Mouse (Mus musculus) kidney, adult 11 months (tissue): ENCODE results near the gene Nrg4.

Experiments
- DNase-seq: peaks from one replicate; pipeline ENCODE4 v3.0.0; 2022

Nrg4 gene

DNA sequence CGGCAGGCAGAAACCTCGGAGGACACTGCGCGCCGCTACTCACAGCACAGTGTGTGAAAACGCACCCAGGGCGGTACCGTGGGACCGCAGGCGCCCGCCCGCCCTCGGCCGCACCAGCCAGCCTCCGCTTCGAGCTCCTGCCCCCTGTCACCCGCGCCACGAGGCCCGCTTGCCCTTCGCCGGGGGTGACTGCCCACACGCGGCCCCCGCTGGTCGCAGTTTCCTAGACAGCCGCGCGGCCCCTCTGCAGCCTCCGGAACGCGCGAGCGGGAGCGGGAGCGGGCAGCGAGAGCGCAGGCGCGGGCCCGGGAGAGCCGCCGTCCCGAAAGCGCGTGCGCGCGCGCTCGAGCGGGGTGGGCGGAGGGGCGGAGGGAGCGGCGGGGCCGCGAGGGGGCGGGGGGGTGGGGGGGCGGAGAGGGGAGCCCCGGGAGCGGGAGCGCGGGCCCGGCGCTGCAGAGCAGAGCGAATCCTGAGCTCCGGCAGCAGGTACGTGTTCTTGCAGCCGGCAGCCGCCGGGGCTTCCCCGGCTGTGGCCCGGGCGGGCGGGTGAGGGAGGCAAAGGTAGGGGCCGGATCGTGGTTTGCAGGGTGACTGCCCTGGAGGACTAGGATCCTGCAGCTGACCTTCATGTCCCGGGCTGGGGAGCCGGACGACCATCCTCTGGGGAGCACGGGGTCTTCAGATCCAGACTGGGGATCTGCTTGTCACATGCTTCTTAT, at the start of gene Nrg4, which contains the start of gene Tmem266:
TSS of gene Nrg4 (minus strand) at position 330 of the 719 bp plus-strand sequence.
TSS of gene Tmem266 (plus strand) at position 399 of the 719 bp plus-strand sequence.
- peak; percentile 63 for DNase-seq

DNA sequence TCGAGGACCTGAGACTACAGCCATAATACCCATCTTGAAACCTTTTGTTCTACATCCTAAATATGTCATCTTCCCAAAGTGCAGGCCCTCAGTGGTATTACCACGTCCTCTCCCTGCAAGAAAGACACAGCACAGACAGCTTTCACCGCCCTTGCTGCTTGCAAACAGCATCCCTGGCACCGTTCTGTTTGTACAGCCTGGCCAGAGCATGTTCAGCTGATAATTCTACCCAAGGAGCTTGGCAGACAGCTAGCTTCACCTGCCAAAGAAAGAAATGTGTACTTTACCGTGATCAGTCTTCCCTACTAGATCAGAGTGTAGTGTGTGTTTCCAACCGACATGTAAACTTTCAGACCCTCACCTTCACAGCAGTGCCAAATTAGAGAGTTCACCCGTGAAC, 45.3 kb upstream of the Nrg4 start:
- DNase-seq, result no peak

DNA sequence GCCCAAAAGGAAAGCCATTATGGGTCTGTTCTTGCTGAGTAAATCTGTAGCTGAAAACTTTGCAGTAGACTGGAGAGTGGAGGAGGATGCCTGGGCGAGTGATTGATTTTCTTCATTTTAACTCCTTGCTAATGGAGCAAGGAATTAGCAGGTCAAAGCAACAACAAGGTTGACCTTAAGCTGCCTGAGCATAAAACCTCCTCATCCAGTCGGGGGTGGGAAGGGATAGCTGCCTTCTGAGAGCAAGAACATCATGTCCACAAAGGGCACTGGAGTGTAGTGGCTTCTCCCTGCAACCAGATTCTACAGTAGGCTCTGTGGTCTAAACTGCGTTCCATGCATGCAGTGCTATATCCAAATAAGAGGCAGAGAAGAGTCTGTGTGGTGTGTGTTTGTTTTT, 41.4 kb upstream of the Nrg4 start:
- DNase-seq, result no peak

DNA sequence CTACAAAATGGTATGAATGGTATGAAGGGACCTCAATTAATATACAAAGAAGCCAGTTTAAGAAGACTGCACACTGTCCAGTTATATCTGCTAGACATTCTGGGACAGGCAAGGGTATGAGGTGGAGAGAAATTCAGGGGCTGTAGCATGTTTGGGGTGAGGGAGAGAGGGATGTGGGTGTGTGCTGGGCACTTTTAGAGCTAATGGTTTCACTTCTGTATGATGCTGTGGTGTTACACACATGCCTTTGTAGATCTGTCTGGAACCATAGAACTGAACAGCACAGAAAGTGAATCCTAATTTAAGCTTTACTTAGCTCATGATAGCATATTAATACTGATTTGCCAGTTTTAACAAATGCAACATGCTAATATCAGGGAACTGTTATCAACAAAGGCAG, 37.1 kb upstream of the Nrg4 start:
- DNase-seq, result no peak

DNA sequence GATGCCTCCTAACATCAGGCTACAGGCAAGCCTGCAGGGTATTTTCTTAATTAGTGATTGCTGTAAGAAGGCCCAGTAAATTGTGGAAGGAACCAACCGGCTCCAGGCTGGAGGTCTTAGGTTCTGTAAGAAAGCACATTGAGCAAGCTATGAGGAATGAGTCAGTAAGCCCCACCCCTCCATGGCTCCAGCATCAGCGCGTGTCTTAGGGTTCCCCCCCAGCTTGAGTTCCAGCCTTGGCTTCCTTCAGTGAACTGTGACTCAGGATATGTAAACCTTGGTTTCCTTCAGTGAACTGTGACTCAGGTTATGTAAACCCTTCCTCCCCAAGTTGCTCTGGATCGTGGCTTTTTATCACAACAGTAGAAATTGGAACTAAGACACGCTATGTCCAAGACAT, 35.3 kb upstream of the Nrg4 start:
- no peak for DNase-seq

DNA sequence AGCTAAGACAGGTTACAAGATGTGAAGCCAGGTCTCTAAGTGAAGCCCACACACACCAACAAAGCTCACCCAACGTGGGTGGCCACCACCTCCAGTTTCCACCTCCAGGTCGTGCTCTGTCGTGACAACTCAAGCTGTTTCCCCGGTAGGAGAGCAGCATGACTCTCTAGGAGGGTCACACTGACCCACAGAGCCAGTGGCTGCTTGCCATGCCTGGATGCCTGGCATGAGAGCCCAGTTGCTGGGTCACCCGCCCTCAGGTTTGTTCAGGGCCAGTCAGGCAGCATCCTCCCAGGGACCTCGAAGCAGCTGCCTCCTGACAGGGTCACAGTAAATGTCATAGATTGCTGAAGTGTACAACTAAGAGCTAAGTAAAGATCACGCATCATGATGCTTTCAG, 34.2 kb upstream of the Nrg4 start:
- no peak for DNase-seq

DNA sequence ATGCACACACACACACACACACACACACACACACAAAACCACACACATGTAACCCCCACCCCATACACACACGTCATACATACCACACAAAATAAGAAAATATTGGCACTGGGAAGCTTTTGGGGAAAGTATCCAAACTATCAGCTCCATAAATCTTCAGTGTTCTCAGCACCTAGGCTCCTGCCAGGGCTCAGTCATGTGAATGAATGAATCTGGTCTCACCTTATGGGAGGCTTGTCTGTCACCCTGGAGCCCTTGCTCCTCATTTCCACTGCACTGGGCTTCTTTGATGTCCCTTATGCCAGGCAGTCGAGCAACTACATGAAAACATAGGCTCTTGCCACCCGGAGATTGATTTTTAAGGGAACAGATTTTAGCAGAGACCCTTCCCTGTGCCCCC, 33.7 kb upstream of the Nrg4 start:
- DNase-seq, result no peak

DNA sequence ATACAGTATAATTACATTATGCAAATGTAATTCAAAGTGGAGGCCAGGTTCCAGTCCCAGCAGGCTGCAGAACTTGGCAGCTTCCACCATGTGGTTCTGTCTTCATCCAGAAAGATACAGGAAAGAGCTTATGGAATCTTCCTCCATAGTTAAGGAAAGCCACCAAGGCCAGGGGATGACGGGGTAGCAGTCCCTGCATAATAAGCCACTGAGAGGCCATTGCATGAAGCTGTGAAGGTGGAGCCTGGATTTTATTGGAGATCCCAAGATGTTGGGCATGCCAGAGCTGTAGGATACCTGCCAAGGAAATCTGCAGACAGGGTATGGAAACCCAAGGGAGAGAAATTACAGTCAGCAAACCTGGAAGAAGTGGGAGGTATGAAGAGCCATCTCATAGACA, 30.5 kb upstream of the Nrg4 start:
- DNase-seq, result no peak

DNA sequence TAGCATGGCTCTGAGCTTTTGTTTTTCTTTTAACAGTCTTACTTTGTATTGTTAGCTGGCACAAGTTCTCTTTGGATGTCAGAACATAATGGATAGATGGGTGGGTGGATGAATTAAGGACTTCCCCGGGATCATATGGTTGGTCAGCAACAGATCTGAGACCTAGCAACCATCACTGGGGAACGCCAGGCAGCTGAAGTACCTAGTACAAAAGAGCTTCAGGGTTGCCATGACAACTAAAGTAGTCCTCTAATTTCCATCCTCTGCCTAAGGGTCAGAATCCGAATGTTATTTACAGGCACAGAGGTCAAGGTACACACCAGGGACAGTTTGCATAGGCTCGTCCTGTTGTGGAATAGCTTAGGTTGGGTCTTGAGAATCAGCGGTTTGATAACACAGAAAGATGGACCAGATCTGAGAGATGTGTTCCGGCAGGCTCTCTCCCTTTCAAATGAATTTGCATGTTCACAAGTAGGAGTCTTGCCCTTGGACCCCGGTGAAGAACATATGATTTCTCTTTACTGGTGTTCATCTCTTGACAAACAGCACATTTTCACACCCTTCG, 28.7 kb upstream of the Nrg4 start:
- DNase-seq, result no peak

DNA sequence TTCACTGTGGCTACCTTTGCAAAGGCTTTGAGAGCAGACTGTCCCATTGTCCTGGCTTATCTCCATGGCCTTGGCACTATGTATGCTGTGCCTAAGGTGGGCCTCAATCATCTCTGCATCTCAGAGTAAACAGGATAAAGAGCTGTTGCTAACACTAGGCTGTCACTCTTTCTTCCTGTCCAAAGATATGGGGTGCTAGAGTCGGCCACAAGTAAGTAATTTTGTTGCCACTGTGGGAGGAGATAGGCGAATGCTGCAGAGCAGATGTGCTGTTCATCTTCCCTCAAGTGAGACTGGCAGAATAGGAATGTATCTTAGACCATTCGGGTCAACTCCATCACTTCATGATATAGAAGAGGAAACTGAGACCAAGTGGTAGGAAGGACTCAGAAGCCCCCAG, 28.0 kb upstream of the Nrg4 start:
- DNase-seq, result no peak

DNA sequence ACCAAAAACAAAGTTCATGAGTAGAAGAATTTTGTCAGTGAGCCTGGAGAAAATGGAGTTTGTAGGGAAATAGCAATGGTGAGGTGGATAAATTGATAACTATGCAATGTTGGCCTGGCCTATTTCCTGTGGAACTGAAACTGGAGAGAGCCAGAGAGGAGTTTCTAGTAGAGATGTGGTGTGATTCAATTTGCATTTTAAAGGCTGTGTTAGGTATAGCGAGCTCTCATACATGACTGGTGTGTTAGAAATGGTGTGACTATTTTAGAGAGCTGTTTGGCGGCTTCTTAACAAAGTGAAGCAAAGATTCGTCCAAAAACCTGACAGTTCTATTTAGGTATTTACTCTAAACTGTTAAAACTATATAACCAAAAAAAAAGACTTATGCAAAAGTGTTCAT, 22.0 kb upstream of the Nrg4 start:
- no peak for DNase-seq

DNA sequence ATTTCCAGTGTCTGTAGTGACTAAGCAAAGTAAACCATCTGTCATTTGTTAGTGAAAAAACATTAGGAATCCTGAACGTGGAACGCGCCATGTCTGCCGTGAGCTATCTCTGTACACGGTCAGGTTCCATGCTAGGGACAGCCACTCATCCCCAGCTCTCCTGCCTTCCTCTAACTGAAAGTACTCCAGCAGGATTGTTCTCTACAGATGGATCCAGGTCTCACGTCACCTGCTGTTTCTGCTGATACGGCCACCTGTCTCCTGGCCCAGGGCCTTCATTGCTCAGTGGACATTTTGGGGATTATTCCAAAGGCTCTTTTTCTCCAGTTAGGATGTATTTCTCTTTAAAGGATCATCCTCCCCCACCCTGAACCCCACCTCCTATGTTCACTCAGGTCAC, 18.7 kb upstream of the Nrg4 start:
- DNase-seq, result no peak

DNA sequence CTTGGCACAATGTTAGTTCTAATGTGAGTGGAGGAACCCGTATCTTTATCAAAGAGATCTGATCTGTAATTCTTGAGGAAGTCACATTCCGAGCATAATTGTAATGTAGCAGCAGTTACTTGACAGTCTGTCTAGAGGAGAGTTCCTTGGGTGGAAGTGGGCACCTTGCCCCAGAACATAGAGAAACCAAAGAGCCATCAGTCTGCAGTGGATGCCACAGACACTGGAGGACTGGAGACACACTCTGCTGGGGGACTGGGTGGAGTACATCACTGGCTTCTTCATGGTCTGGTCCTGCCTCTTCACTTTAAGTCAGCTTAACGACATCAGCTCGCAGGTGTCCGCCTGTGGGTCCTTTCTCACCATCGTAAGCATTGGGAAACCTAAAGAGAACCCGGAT, 17.5 kb upstream of the Nrg4 start:
- no peak for DNase-seq

DNA sequence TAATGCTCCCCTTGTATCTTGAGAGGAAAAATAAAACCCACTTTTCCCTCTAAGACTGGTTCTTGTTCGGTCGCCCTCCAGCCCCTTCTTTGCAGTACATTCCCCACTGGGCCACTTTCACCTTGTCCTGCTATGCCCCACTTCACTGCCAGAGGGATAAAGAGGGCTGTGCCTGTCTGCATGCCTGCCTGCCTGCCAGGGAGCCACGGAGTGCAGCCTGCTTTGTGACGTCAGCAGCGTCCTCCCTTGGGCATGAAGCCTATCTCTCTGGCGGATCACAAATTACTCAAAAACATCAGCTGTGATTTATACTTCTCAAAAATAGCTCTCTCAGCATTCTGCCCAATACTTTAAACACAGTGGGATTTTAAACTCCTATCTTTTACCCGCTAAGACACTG, 6.3 kb upstream of the Nrg4 start:
- peak; percentile 10 for DNase-seq

DNA sequence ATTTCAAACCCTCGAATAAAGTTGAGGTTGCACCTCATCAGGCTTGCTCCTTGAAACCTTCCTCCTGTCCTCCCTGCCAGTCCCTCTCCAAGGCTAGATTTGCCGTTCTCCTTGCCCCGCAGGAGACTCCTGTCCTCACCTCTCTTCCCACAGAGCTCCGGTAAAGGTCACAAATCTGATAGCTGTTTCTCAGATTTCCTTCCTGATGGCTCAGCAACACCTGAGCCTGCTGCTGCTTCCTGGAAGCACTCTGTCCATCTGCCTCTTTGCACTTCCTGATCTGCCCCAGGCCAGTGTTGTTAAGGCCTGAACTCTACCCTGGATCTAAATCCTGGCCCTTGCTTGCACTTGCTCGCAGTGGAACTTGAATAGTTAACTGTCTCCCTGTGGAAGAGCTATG, 5.8 kb upstream of the Nrg4 start:
- no peak for DNase-seq

DNA sequence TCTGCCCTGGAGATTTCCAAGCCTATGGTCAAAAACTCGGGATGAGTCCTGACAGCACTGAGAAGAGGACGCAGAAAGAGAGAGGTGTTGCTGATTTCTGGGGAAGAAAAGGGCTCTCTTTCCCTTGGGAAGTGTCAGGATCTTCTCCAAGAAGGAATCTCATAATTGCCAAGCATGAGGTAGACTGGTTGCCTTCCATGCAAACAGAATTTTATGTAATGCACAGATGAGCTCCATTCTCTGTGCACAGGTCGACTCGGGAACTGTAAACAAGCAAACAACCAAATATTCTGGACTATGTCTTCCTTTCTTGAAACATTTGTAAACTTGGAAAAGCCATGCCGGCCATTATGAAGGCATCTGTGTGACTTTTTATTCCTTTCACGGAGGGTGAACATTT, 2.8 kb upstream of the Nrg4 start:
- no peak for DNase-seq

DNA sequence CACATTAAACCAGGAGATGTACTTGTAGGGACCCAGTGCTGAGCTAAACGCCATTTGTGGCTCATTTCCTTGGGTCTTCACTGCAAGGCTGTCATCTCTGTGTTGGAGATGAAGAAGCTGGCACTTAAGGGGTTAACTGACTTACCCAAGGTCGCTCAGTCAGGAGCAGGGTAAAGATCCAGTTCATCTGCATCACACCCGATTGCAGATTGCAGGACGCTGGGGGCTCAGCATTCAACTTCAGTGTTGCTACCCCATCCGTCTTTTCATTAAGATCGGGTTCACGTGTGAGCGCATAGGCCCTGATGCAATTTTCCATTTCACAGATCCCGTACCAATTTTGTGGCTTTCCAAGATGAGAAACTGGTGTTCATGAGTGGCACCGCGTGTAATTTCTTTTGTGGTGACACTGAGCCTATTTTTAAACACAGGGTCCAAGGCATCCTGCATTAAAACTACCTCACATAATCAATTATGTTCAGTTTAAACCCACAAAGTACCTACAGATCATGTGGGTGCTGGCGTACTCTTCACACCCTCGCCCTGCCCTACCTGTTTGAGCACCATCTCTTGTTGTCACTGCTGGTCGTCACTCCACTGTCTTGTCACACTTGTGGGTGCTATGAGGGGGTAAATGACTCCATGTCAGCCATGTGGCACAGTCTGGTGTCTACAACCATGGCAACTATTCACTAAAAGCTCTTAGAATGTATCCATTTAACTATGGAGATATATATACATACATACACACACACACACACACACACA, 1.7 kb upstream of the Nrg4 start:
- no peak for DNase-seq

DNA sequence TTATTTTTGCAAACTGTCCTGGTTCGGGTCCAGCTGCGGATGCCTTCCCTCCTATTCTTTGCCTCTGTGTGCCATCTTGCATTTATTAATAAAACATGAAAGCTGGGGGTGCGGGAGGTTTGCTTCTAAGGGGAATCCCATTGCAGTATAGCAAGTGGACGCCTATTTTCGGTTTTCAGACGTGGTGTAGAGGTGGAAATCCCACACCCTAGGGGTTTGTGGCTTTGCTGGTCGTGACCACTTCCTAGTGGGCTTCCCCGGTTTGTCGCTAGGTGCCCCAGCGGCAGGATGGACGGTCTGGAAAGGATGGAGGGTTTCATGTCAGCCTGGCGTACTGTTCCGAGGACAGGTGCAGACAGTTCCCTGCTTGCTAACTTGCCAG, 581 bp upstream of the Nrg4 start:
- DNase-seq, result no peak

DNA sequence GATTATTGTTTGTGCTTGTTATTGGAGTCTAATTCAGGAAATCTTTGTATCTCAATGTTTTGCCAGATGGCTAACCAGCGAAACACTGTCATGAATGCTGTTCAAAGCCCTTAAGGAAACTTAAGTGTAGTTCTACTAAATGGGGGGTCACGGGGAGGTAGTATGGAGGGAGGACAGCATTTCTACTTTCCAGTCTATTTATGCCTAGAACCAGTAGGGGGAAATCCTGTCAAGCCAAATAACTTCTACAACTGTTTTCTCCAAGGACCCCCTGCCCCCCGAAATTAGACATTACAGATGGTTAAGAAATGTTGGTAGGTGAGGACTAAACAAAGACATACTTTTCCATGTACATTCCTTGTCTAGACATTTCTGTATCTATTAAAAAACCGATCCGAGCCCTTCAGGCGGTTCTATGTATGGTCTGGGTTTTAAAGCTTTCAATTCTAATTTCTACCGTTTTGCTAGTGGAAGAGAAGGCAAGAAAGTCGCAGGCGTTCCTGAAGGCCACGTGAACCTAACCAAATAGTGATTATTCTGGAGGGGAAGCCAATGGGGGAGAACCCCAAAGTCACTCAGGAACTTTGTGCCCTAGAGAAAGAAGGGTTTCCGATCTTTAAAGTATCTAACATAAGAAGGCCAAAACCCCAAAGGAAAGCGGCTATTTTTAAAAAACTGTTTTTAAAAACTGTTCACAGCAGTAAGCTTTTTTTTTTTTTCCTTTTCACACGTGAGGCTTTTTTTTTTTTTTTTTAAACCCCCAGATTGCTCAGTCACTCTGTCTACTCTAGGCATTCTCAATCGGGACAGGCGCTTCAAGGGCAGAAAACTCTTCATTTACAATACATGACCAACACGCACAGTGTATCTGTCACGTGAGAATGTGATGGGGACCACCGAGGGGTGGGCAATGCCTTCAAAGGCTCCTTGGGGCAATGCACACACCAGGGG, 805 bp downstream of the Nrg4 start:
- DNase-seq, result no peak

DNA sequence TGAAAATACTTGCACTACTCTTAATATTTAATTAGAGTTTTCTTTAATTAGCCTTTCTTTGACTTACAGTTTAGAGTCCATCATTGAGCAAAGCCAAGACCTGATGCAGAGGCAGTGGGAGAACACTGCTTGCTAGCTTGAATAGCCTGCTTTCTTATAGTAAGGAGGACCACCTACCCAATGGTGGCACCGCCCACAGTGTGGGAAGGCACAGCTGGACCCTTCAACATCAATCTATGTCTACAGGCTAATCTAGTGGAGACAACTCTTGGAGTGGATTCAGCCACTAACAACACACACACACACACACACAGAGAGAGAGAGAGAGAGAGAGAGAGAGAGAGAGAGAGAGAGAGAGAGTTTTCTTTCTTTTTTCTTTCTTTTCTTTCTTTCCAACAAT, 1.6 kb downstream of the Nrg4 start:
- DNase-seq, result no peak

DNA sequence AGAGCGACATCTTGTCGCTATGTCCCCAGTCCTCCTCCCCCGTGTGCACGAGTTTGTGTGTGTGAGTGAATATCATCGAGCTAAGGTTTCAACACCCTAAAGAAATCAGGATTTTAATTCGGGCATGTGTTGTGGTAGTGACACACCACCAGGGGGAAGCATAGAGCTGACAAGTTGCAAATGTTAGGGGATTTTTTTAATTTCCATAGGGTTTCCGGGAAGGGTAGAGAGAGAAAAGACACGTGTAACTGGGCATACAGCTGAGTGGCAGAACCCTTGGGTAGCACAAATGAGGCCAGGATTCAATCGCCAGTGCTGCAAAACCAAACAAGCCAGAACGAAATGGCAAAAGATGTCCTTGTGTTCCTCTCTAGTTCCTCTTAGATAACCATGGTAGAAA, 2.1 kb downstream of the Nrg4 start:
- no peak for DNase-seq

DNA sequence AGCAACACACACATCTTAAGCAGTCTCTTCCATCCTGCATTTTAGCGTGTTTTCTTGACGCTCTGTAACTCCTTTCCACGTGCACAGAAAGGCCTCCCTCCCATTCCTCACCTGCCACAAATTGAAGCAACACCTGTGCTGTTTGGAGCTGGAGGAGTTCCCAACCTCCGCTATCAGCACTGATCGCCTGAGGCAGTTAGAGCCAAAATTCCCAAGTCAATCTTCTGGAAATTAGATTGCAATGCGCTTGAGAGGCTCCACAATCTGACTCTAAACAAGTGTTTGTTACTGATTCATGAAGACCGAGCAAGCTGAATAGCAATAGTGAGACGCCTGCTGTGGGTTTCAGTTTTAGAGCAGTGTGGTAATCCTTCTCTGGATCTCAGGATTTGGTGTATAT, 2.6 kb downstream of the Nrg4 start:
- no peak for DNase-seq

DNA sequence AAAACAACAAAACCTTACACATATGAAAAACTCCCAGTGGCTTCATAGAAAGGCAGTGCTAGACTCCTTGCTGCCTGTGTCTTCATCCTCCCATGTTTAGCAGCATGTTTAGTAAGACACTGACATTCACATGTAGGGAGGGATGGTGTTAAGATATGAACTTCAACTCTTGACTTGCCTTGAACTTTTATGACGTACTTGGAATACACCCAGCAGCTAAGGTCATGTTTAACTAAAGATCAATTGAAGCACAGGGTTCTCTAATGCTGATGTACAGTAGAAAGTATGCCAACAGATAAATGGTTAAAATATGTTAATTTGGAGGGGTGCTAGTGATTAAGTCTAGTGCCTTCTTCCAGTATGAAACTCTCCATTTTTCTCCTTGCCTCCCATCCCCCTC, 4.0 kb downstream of the Nrg4 start:
- no peak for DNase-seq
